ENCODE assay signal across 8 mouse cellular contexts in the genomic region with DNA sequence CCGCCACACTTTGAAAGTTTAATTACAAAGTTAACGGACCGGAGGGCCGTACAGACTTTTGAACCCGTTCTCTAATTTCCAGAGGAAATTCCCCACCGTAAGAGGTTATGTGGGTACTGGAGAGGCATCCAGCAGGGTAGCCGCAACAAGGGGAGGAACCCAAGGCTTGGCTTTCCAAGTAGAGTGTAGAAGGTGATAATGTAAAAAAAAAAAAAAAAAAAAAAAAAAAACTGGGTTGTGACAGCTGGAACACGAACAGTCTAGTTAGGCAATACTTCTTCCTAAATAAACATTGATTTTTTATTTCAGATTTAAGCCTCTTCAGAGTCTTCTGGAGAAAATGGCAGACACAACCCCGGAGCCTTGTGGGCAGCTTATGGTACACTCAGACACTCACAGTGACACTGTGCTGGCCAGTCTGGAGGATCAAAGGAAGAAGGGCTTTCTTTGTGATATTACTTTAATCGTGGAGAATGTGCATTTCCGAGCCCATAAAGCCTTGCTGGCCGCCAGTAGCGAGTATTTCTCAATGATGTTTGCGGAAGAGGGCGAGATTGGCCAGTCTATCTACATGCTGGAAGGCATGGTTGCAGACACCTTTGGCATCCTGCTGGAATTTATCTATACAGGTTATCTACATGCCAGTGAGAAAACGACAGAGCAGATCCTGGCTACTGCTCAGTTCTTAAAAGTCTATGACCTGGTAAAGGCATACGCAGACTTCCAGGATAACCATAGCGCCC. TPM values are rescaled to one million over a fixed set of nuclear protein-coding genes. Genes with fewer than 3 reads are reported as not detected.
A peak's percentile ranks its signal among the peaks of the same experiment; 100 is the strongest.
DNase-seq lines count a peak whose midpoint lies in the region; ATAC-seq and TF ChIP-seq lines count a peak whose summit lies in the region.

No protein-coding gene starts in this region.

- no peaks in the 10 kb centered on the region for H3K4me1 ChIP-seq in lung, postnatal 0 days (ENCODE audit: insufficient read depth, low read depth, low read length)
- 0 out of 2 replicates have a peak, but pooled peaks cover 2% of the 10 kb centered on the region for H3K4me1 ChIP-seq in embryonic fibroblast, embryonic 13.5 days (ENCODE audit: control insufficient read depth, insufficient read depth, low read length)
- H3K4me1 ChIP-seq in intestine, embryonic 16.5 days (ENCODE audit: control insufficient read depth, insufficient read depth, low read length), result peaks cover 16% of the 10 kb centered on the region
- H3K4me1 ChIP-seq in neural tube, embryonic 14.5 days (ENCODE audit: control insufficient read depth, insufficient read depth, low read length), result peaks cover 17% of the 10 kb centered on the region

- no peaks in the 10 kb centered on the region for H3K9me3 ChIP-seq in lung, postnatal 0 days (ENCODE audit: low read length)
- no peaks in the 10 kb centered on the region for H3K9me3 ChIP-seq in intestine, embryonic 16.5 days (ENCODE audit: control insufficient read depth, low read length)
- no peaks in the 10 kb centered on the region for H3K9me3 ChIP-seq in neural tube, embryonic 14.5 days (ENCODE audit: control insufficient read depth, low read length)

- H3K36me3 ChIP-seq in lung, postnatal 0 days (ENCODE audit: insufficient read depth, low read length), result 0 out of 2 replicates have a peak, but pooled peaks cover 6% of the 10 kb centered on the region
- H3K36me3 ChIP-seq in intestine, embryonic 16.5 days (ENCODE audit: control insufficient read depth, insufficient read depth, low read length), result no peaks in the 10 kb centered on the region; the same call in none of the 2 replicates
- 0 out of 2 replicates have a peak, but pooled peaks cover 3% of the 10 kb centered on the region for H3K36me3 ChIP-seq in neural tube, embryonic 14.5 days (ENCODE audit: control insufficient read depth, insufficient read depth, low read length)

- no peak for TF ChIP-seq POLR2A in embryonic fibroblast, embryonic 13.5 days (IDR thresholded peaks at IDR 0.05; ENCODE audit: low read depth, low read length)

- 43% methylated on average over 18 of the region's 18 CpGs for WGBS in lung, postnatal 0 days
- WGBS in intestine, embryonic 16.5 days, result 46% methylated on average over 18 of the region's 18 CpGs
- WGBS in neural tube, embryonic 14.5 days, result 59% methylated on average over 18 of the region's 18 CpGs

- H3K4me2 ChIP-seq in lung, postnatal 0 days (replicated peaks; ENCODE audit: low read depth, low read length), result peak overlapping the region; percentile 77
- peak overlapping the region; percentile 60 for H3K4me2 ChIP-seq in intestine, embryonic 16.5 days (ENCODE audit: low read depth, low read length)
- peak overlapping the region; percentile 75 for H3K4me2 ChIP-seq in neural tube, embryonic 14.5 days (ENCODE audit: low read depth, low read length)

- H3K27me3 ChIP-seq in lung, postnatal 0 days (replicated peaks; ENCODE audit: insufficient read depth, low read length), result no peaks in the 10 kb centered on the region
- H3K27me3 ChIP-seq in intestine, embryonic 16.5 days (replicated peaks; ENCODE audit: control insufficient read depth, insufficient read depth, low read length), result no peaks in the 10 kb centered on the region
- H3K27me3 ChIP-seq in neural tube, embryonic 14.5 days (ENCODE audit: control insufficient read depth, insufficient read depth, low read length), result no peaks in the 10 kb centered on the region

- no peak for TF ChIP-seq CTCF in lung, postnatal 0 days (IDR thresholded peaks at IDR 0.05)
- no peak for TF ChIP-seq CTCF in embryonic fibroblast, embryonic 13.5 days (IDR thresholded peaks at IDR 0.05; ENCODE audit: borderline replicate concordance, insufficient read depth, low read length)

- peak; percentile 15 for ATAC-seq in lung, postnatal 0 days
- ATAC-seq in intestine, embryonic 16.5 days, result peak; percentile 36; the same call in 1 of the 2 replicates
- peak; percentile 21 for ATAC-seq in neural tube, embryonic 14.5 days (ENCODE audit: low read depth)

- peak overlapping the region; percentile 93 for H3K9ac ChIP-seq in lung, postnatal 0 days (replicated peaks; ENCODE audit: low read depth)
- peak overlapping the region; percentile 85 for H3K9ac ChIP-seq in intestine, embryonic 16.5 days (ENCODE audit: low read depth, low read length)
- peak overlapping the region; percentile 83 for H3K9ac ChIP-seq in neural tube, embryonic 14.5 days (replicated peaks; ENCODE audit: low read depth, low read length)

- peak overlapping the region; percentile 92 for H3K27ac ChIP-seq in lung, postnatal 0 days (ENCODE audit: low read length)
- peak overlapping the region; percentile 8; the same call in 1 of the 2 replicates for H3K27ac ChIP-seq in embryonic fibroblast, embryonic 13.5 days (ENCODE audit: insufficient read depth, low read length)
- H3K27ac ChIP-seq in intestine, embryonic 16.5 days (ENCODE audit: low read length), result peak overlapping the region; percentile 65; the same call in 1 of the 2 replicates
- H3K27ac ChIP-seq in neural tube, embryonic 14.5 days (ENCODE audit: low read depth, low read length), result no peak overlapping the region

- peak; percentile 64 for DNase-seq in lung, postnatal 0 days (ENCODE audit: low spot score)
- no peak for DNase-seq in lung, postnatal 25 days (ENCODE audit: low spot score)
- no peak for DNase-seq in left cerebral cortex, adult 8-10 months (ENCODE audit: low spot score in 2 of 2)
- DNase-seq in cerebellum, postnatal 10 days, result no peak
- no peak for DNase-seq in ovary, postnatal 14 days (ENCODE audit: low spot score)

- peak overlapping the region; percentile 91 for H3K4me3 ChIP-seq in lung, postnatal 0 days (ENCODE audit: low read depth, low read length)
- peak overlapping the region; percentile 89 for H3K4me3 ChIP-seq in embryonic fibroblast, embryonic 13.5 days (ENCODE audit: insufficient read depth, low read length)
- peak overlapping the region; percentile 93 for H3K4me3 ChIP-seq in intestine, embryonic 16.5 days (ENCODE audit: low read length)
- peak overlapping the region; percentile 90 for H3K4me3 ChIP-seq in neural tube, embryonic 14.5 days (ENCODE audit: low read depth, low read length)

- TF ChIP-seq EP300 in lung, postnatal 0 days (IDR thresholded peaks at IDR 0.05), result no peak

RNA-seq across cellular contexts. Expression of gene Zbtb24, which starts 0.8 kb away (rescaled TPM):
- polyA plus RNA-seq in lung, postnatal 0 days (2015; fragmentation: Nextera tagmentation; extraction: Ambion mirVana), result 14.6 and 14.8 TPM in 2 replicates
- 11.1 TPM in 2 replicates for polyA plus RNA-seq in embryonic fibroblast, embryonic 13.5 days (2011; ENCODE audit: insufficient read length, low read depth, missing spikeins)
- 15.4 and 15.6 TPM in 2 replicates for polyA plus RNA-seq in intestine, embryonic 16.5 days (2015; fragmentation: Nextera tagmentation; extraction: Ambion mirVana)
- 16.9 and 20.0 TPM in 2 replicates for polyA plus RNA-seq in neural tube, embryonic 14.5 days (2014; fragmentation: Nextera tagmentation; extraction: Ambion mirVana)
- 10 to 100 TPM; 18.1 to 22.1 (median 20.1) TPM for total RNA-seq in left cerebral cortex, adult 8-10 months (2022)

RNA-seq across cellular contexts. Expression of gene Mical1, which starts 25.2 kb away (rescaled TPM):
- 22.8 and 27.9 TPM in 2 replicates for polyA plus RNA-seq in lung, postnatal 0 days (2015; fragmentation: Nextera tagmentation; extraction: Ambion mirVana)
- 50.0 and 61.4 TPM in 2 replicates for polyA plus RNA-seq in embryonic fibroblast, embryonic 13.5 days (2011; ENCODE audit: insufficient read length, low read depth, missing spikeins)
- 23.8 and 28.4 TPM in 2 replicates for polyA plus RNA-seq in intestine, embryonic 16.5 days (2015; fragmentation: Nextera tagmentation; extraction: Ambion mirVana)
- 19.8 and 31.9 TPM in 2 replicates for polyA plus RNA-seq in neural tube, embryonic 14.5 days (2014; fragmentation: Nextera tagmentation; extraction: Ambion mirVana)
- total RNA-seq in left cerebral cortex, adult 8-10 months (2022), result 10 to 100 TPM; 18.1 to 23.4 (median 21.1) TPM

RNA-seq across cellular contexts. Expression of gene Smpd2, which starts 39.2 kb away (rescaled TPM):
- polyA plus RNA-seq in lung, postnatal 0 days (2015; fragmentation: Nextera tagmentation; extraction: Ambion mirVana), result 54.9 and 58.6 TPM in 2 replicates
- 13.7 and 16.7 TPM in 2 replicates for polyA plus RNA-seq in embryonic fibroblast, embryonic 13.5 days (2011; ENCODE audit: insufficient read length, low read depth, missing spikeins)
- 62.7 and 68.9 TPM in 2 replicates for polyA plus RNA-seq in intestine, embryonic 16.5 days (2015; fragmentation: Nextera tagmentation; extraction: Ambion mirVana)
- polyA plus RNA-seq in neural tube, embryonic 14.5 days (2014; fragmentation: Nextera tagmentation; extraction: Ambion mirVana), result 30.6 and 34.3 TPM in 2 replicates
- total RNA-seq in left cerebral cortex, adult 8-10 months (2022), result 10 to 100 TPM; 12.8 to 19.8 (median 15.3) TPM

RNA-seq across cellular contexts. Expression of gene Ppil6, which starts 39.3 kb away (rescaled TPM):
- 11.1 and 11.7 TPM in 2 replicates for polyA plus RNA-seq in lung, postnatal 0 days (2015; fragmentation: Nextera tagmentation; extraction: Ambion mirVana)
- not detected in 2 replicates for polyA plus RNA-seq in embryonic fibroblast, embryonic 13.5 days (2011; ENCODE audit: insufficient read length, low read depth, missing spikeins)
- 0.36 and 0.93 TPM in 2 replicates for polyA plus RNA-seq in intestine, embryonic 16.5 days (2015; fragmentation: Nextera tagmentation; extraction: Ambion mirVana)
- 1.7 and 3.5 TPM in 2 replicates for polyA plus RNA-seq in neural tube, embryonic 14.5 days (2014; fragmentation: Nextera tagmentation; extraction: Ambion mirVana)
- 1 to 10 TPM; 5.4 to 8.0 (median 6.6) TPM for total RNA-seq in left cerebral cortex, adult 8-10 months (2022)
